Mouse (Mus musculus) ES-E14 (cell line): ENCODE results near the gene Gng7. TPM values are rescaled to one million over a fixed set of nuclear protein-coding genes. Genes with fewer than 3 reads are reported as not detected.

ENCODE experiments used
- DNase-seq: peaks from one replicate; pipeline ENCODE4 v3.0.0-alpha.2; 2013; ENCODE audit warnings: low read depth, low spot score
- H3K27ac ChIP-seq: 2 replicates; pipeline ENCODE4 v1.5.1; 2012; ENCODE audit warnings: low read depth, mild to moderate bottlenecking, low read length, moderate library complexity, mixed read lengths; ENCODE audit not compliant: poor library complexity, insufficient read depth, severe bottlenecking
- H3K36me3 ChIP-seq: 2 replicates; pipeline ENCODE4 v1.6.1; 2012; ENCODE audit warnings: mild to moderate bottlenecking, low read length, moderate library complexity, mixed read lengths; ENCODE audit not compliant: control insufficient read depth, poor library complexity, insufficient read depth, severe bottlenecking
- H3K4me1 ChIP-seq, 2 experiments: fragments of 150-350 bp in 1 of 2; sonication (generic) in 1 of 2; 2 replicates each; pipeline ENCODE4 v1.6.1; 2012; ENCODE audit warnings: low read length in 2 of 2, mild to moderate bottlenecking in 1 of 2, mixed read lengths in 1 of 2; ENCODE audit not compliant: control insufficient read depth in 2 of 2, insufficient read depth in 2 of 2, poor library complexity in 1 of 2
- H3K4me3 ChIP-seq, 2 experiments: fragments of 150-350 bp in 1 of 2; sonication (generic) in 1 of 2; 2 replicates each; pipeline ENCODE4 v1.5.1; 2012; ENCODE audit warnings: low read length in 2 of 2, low read depth in 1 of 2, mild to moderate bottlenecking in 1 of 2, mixed read lengths in 1 of 2; ENCODE audit not compliant: insufficient read depth in 1 of 2, poor library complexity in 1 of 2, severe bottlenecking in 1 of 2
- H3K9ac ChIP-seq: 2 replicates; pipeline ENCODE4 v1.6.1; 2012; ENCODE audit warnings: low read depth, mild to moderate bottlenecking, low read length, mixed read lengths; ENCODE audit not compliant: poor library complexity, insufficient read depth, severe bottlenecking
- H3K9me3 ChIP-seq: fragments of 150-350 bp; sonication (generic); 2 replicates; pipeline ENCODE4 v1.6.1; 2012; ENCODE audit warnings: low read depth, mild to moderate bottlenecking, low read length; ENCODE audit not compliant: control insufficient read depth, insufficient read depth
- CHD2 ChIP-seq: IDR thresholded peaks from 2 replicates; pipeline ENCODE4 v1.6.1; 2014; ENCODE audit warnings: mild to moderate bottlenecking, low read depth, low read length, inconsistent platforms
- HCFC1 ChIP-seq: IDR thresholded peaks from 2 replicates; pipeline ENCODE4 v1.6.1; 2012; ENCODE audit warnings: low read length, inconsistent platforms, borderline replicate concordance; ENCODE audit not compliant: insufficient read depth
- MAFK ChIP-seq: IDR thresholded peaks from 2 replicates; pipeline ENCODE4 v1.6.1; 2014; ENCODE audit warnings: mild to moderate bottlenecking, low read depth, low read length, inconsistent platforms; ENCODE audit not compliant: insufficient read depth
- ZC3H11A ChIP-seq: IDR thresholded peaks from 2 replicates; pipeline ENCODE4 v1.6.1; 2012; ENCODE audit warnings: low read depth, mild to moderate bottlenecking, inconsistent platforms, low read length, borderline replicate concordance
- ZNF384 ChIP-seq: IDR thresholded peaks from 2 replicates; pipeline ENCODE4 v1.6.1; 2012; ENCODE audit warnings: low read depth, low read length, inconsistent platforms
- in situ Hi-C, 2 experiments: fragments of 600-800 bp; cut with MboI; formaldehyde crosslinking; loops; one replicate each; pipeline ENCODE4 v1.15.1; 2025; ENCODE audit warnings: low sequenced_read_pairs in 2 of 2, inconsistent platforms in 1 of 2; ENCODE audit not compliant: unreplicated experiment in 2 of 2
- total RNA-seq: library from RNA; depleted of rRNA; stranded (reverse); fragments of 300-350 nt; gene quantifications from 2 replicates; pipeline ENCODE4 v1.2.3, GENCODE M21; 2012

Gene Gng7
- total RNA-seq, 1 experiment, result 0.94 TPM

GRCm38 (mm10) chr10:80914253-80914656 lies 100.5 kb downstream of the Gng7 start:
- H3K36me3 ChIP-seq, result peaks cover 43% of the 10 kb centered on the region
- no peaks in the 10 kb centered on the region for H3K9me3 ChIP-seq
- no peak overlapping the region for H3K27ac ChIP-seq
- no peak overlapping the region; the same call in 1 of the 2 replicates for H3K9ac ChIP-seq
- DNase-seq, result no peak
- no peak for TF ChIP-seq ZC3H11A
- no peak for TF ChIP-seq HCFC1
- no peak for TF ChIP-seq ZNF384
- TF ChIP-seq CHD2, result no peak
- TF ChIP-seq MAFK, result no peak
- peaks cover 0 to 4% of the 10 kb centered on the region in 2 experiments; a peak in 1 of 4 replicates for H3K4me1 ChIP-seq
- in situ Hi-C loops, result no loop called here
- H3K4me3 ChIP-seq, result no peak overlapping the region

- H3K4me3 ChIP-seq, result no peak overlapping the region
- H3K4me1 ChIP-seq, result peaks cover 0 to 3% of the 10 kb centered on the region in 2 experiments; a peak in 1 of 4 replicates
- H3K9ac ChIP-seq, result no peak overlapping the region
- in situ Hi-C loops, result no loop called here
- TF ChIP-seq ZNF384 (peak; percentile 71; the same call in 1 of the 2 replicates), ZC3H11A (no peak)
- no peak for DNase-seq
- H3K36me3 ChIP-seq, result peaks cover 50% of the 10 kb centered on the region
- H3K9me3 ChIP-seq, result no peaks in the 10 kb centered on the region
- H3K27ac ChIP-seq, result no peak overlapping the region
Measured at GRCm38 (mm10) chr10:80913364-80914011, 101.3 kb downstream of the Gng7 start.

GRCm38 (mm10) chr10:80911891-80912290 lies 102.9 kb downstream of the Gng7 start:
- TF ChIP-seq HCFC1 (no peak), CHD2 (no peak), ZNF384 (no peak), MAFK (no peak), ZC3H11A (no peak)
- no peaks in the 10 kb centered on the region for H3K9me3 ChIP-seq
- no peaks in the 10 kb centered on the region for H3K4me1 ChIP-seq
- no peak overlapping the region for H3K4me3 ChIP-seq
- DNase-seq, result no peak
- H3K9ac ChIP-seq, result no peak overlapping the region
- H3K36me3 ChIP-seq, result peaks cover 61% of the 10 kb centered on the region
- H3K27ac ChIP-seq, result no peak overlapping the region
- in situ Hi-C loops, result no loop called here

GRCm38 (mm10) chr10:80911354-80911753 lies 103.4 kb downstream of the Gng7 start:
- DNase-seq, result no peak
- in situ Hi-C loops, result no loop called here
- Histone ChIP-seq H3K4me1 (no peaks in the 10 kb centered on the region), H3K9me3 (no peaks in the 10 kb centered on the region), H3K4me3 (no peak overlapping the region), H3K9ac (no peak overlapping the region), H3K36me3 (peaks cover 63% of the 10 kb centered on the region), H3K27ac (no peak overlapping the region)
- TF ChIP-seq ZNF384 (no peak), HCFC1 (no peak)
